Mouse (Mus musculus): ENCODE measurements at regions not wholly inside any gene's neighbourhood (a gene's known extent, or its start where the extent isn't known, plus 50 kb on each side); places are given as distances from the start of the nearest gene placed in this dataset.

DNA sequence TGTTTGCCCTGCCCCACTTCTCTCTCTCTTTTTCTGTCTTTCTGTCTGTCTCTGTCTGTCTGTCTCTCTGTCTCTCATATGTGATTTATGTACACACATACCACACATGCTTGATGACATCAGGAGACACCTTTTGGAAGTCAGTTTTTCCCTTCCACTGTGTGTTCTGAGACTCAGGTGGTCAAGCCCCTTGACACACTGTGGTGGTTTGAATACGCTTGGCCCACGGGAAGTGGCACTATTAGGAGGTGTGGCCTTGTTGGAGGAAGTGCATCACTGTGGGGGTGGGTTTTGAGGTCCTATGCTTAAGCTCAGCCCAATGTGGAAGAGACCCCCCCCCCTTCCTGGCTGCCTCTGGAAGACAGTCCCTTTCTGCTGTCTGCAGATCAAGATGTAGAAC, 66.1 kb upstream of the Prickle1 start:
- H3K27me3 ChIP-seq (ENCODE audit: insufficient read depth, low read length) = no peaks in the 10 kb centered on the region
- DNase-seq (ENCODE audit: low spot score) (no peak), ATAC-seq (replicated peaks; ENCODE audit: low FRiP score, low read depth) (no peak)
- H3K4me2 ChIP-seq (ENCODE audit: low read length) = no peak overlapping the region
- no peaks in the 10 kb centered on the region for H3K36me3 ChIP-seq (ENCODE audit: insufficient read depth, low read length)
- TF ChIP-seq CTCF (IDR thresholded peaks at IDR 0.05; ENCODE audit: low read depth) = no peak
- WGBS = 86% methylated on average over 2 of the region's 2 CpGs
- H3K4me1 ChIP-seq (replicated peaks; ENCODE audit: insufficient read depth, low read length) = no peaks in the 10 kb centered on the region
- no peaks in the 10 kb centered on the region for H3K9me3 ChIP-seq (replicated peaks; ENCODE audit: low read length)
- H3K4me3 ChIP-seq (replicated peaks; ENCODE audit: low read depth, low read length) = no peak overlapping the region
- H3K9ac ChIP-seq (ENCODE audit: low read depth, low read length) = no peak overlapping the region
- H3K27ac ChIP-seq = no peak overlapping the region

DNA sequence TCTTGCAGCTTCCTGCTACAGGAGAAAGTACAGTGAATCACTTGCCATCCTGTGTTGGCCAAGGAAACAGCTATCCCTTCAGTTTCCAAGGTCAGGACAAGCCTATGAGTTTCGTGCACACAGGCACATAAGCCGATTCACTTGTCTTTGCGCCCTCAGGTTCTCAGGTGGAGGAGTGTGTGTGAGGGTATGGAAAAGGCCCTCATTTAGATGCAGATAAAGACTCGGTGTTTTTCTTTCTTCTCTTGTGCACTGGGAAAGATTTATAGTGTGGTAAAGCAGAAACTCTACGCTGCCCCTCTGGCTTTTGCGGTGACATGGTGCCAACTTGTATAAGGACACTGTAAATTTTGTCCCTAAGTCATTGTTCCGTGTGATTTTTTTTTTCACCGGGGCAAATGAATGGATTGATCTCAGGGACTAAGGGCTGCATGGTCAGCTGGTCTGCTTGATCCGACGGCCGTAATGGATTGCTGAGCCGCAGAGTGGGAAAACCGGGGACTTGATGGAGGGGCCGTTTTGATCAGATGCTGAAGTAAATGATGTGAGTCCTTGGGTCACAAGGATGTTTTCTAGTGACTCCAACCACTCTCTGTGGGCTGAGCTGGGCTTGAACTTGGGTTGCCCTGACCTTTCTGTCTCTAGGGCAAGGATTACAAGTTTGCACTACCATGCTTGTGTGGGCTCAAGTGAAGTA, 65.4 kb upstream of the Prickle1 start:
- Histone ChIP-seq H3K9ac (ENCODE audit: low read depth, low read length) (no peak overlapping the region), H3K27me3 (ENCODE audit: insufficient read depth, low read length) (no peaks in the 10 kb centered on the region), H3K4me2 (ENCODE audit: low read length) (no peak overlapping the region), H3K4me3 (replicated peaks; ENCODE audit: low read depth, low read length) (no peak overlapping the region), H3K4me1 (replicated peaks; ENCODE audit: insufficient read depth, low read length) (0 out of 2 replicates have a peak, but pooled peaks cover 2% of the 10 kb centered on the region), H3K36me3 (ENCODE audit: insufficient read depth, low read length) (no peaks in the 10 kb centered on the region), H3K9me3 (replicated peaks; ENCODE audit: low read length) (no peaks in the 10 kb centered on the region), H3K27ac (no peak overlapping the region)
- WGBS = 37% methylated on average over 14 of the region's 14 CpGs
- ATAC-seq (replicated peaks; ENCODE audit: low FRiP score, low read depth) = no peak
- DNase-seq (ENCODE audit: low spot score) = peak; percentile 49
- no peak for TF ChIP-seq CTCF (IDR thresholded peaks at IDR 0.05; ENCODE audit: low read depth)

DNA sequence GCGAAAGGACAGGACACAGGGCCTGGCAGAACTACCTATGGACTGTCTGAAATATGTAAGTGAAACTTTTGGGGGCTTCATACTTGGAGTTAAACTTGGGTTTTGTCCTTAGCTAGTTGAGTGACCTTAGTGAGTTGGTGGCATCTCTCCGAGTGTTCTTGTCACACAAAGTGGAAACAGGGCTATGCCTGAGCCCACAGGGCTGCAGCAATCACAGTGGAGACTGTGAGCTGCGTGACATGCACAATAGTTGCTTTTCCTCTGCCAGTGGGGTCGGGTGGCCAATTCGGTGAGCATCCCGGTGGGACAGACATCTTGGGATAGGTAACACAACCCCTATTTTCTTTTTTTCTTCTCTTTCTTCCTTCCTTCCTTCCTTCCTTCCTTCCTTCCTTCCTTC, 61.5 kb upstream of the Prickle1 start:
- Histone ChIP-seq H3K9me3 (replicated peaks; ENCODE audit: low read length) (no peaks in the 10 kb centered on the region), H3K4me1 (replicated peaks; ENCODE audit: insufficient read depth, low read length) (0 out of 2 replicates have a peak, but pooled peaks cover 2% of the 10 kb centered on the region), H3K4me2 (ENCODE audit: low read length) (no peak overlapping the region), H3K9ac (ENCODE audit: low read depth, low read length) (no peak overlapping the region), H3K4me3 (replicated peaks; ENCODE audit: low read depth, low read length) (no peak overlapping the region), H3K36me3 (ENCODE audit: insufficient read depth, low read length) (no peaks in the 10 kb centered on the region), H3K27ac (no peak overlapping the region), H3K27me3 (ENCODE audit: insufficient read depth, low read length) (no peaks in the 10 kb centered on the region)
- DNase-seq (ENCODE audit: low spot score) = no peak
- no peak for TF ChIP-seq CTCF (IDR thresholded peaks at IDR 0.05; ENCODE audit: low read depth)
- WGBS = 90% methylated on average over 6 of the region's 6 CpGs
- no peak for ATAC-seq (replicated peaks; ENCODE audit: low FRiP score, low read depth)

DNA sequence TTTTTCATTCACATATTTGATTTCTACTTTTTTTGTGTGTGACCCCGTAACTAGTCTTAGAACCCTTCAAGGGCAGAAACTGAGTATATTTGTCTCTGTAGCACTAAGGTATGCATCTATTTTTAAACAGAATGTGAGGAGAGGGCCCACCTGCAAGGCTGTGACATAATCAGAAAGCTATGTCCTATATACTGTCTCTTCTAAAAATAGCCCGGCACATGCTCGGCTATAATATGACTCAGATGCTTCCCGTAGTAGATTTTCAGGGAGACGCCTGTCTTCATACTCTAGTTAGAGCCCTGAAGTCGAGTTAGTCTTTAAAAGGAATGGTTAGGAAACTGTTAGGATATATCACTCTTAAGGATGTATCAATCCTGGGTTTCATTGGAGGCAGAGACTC, 61.0 kb upstream of the Prickle1 start:
- no peaks in the 10 kb centered on the region for H3K27me3 ChIP-seq (ENCODE audit: insufficient read depth, low read length)
- no peak overlapping the region for H3K9ac ChIP-seq (ENCODE audit: low read depth, low read length)
- no peaks in the 10 kb centered on the region for H3K36me3 ChIP-seq (ENCODE audit: insufficient read depth, low read length)
- H3K4me2 ChIP-seq (ENCODE audit: low read length) = no peak overlapping the region
- H3K9me3 ChIP-seq (replicated peaks; ENCODE audit: low read length) = no peaks in the 10 kb centered on the region
- no peak overlapping the region for H3K27ac ChIP-seq
- TF ChIP-seq CTCF (IDR thresholded peaks at IDR 0.05; ENCODE audit: low read depth) = no peak
- WGBS = 55% methylated on average over 6 of the region's 6 CpGs
- DNase-seq (ENCODE audit: low spot score) (peak; percentile 32), ATAC-seq (replicated peaks; ENCODE audit: low FRiP score, low read depth) (no peak)
- 0 out of 2 replicates have a peak, but pooled peaks cover 2% of the 10 kb centered on the region for H3K4me1 ChIP-seq (replicated peaks; ENCODE audit: insufficient read depth, low read length)
- H3K4me3 ChIP-seq (replicated peaks; ENCODE audit: low read depth, low read length) = no peak overlapping the region

DNA sequence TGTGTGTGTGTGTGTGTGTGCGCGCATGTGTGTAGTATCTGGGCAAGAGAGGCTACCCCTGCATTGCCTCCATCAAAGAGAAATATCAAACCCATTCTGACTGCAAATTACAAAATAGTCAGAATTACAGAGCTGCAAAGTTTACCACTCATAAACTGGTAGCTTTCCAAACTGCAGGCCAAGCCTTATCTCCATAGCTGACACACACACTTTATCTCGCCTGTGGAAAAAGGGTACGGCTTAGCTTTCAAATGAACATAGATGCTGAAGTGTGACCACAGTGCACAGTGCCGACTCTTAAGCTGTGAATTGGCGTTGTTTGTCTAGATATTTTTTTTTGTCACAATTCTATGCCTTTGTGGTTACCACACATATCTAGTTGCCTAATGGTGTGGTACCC, 60.1 kb upstream of the Prickle1 start:
- Histone ChIP-seq H3K4me2 (ENCODE audit: low read length) (no peak overlapping the region), H3K9me3 (replicated peaks; ENCODE audit: low read length) (no peaks in the 10 kb centered on the region), H3K27ac (no peak overlapping the region), H3K4me3 (replicated peaks; ENCODE audit: low read depth, low read length) (no peak overlapping the region), H3K36me3 (ENCODE audit: insufficient read depth, low read length) (no peaks in the 10 kb centered on the region), H3K9ac (ENCODE audit: low read depth, low read length) (no peak overlapping the region), H3K4me1 (replicated peaks; ENCODE audit: insufficient read depth, low read length) (0 out of 2 replicates have a peak, but pooled peaks cover 2% of the 10 kb centered on the region), H3K27me3 (ENCODE audit: insufficient read depth, low read length) (no peaks in the 10 kb centered on the region)
- no peak for DNase-seq (ENCODE audit: low spot score)
- ATAC-seq (replicated peaks; ENCODE audit: low FRiP score, low read depth) = no peak
- TF ChIP-seq CTCF (IDR thresholded peaks at IDR 0.05; ENCODE audit: low read depth) = no peak
- 83% methylated on average over 6 of the region's 6 CpGs for WGBS

DNA sequence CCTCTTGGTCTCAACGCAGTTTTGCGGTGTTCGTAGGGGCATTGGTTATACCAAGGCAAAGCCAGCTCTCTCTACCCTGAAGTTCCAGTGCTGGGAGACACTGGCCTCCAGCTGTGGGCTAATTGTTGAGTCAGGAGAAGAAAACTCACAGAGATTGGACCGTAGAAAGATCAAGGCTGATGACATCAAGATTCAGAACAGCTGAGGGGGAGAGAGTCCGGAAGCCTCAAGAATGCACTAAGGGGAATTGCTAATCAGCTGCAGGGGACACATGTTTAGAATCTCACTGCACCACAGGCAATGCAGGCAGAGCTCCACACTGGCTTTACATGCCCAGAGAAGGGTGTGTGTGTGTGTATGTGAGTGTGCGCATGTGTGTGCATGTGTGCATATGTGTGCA, 59.6 kb upstream of the Prickle1 start:
- no peak overlapping the region for H3K9ac ChIP-seq (ENCODE audit: low read depth, low read length)
- TF ChIP-seq CTCF (IDR thresholded peaks at IDR 0.05; ENCODE audit: low read depth) = no peak
- 0 out of 2 replicates have a peak, but pooled peaks cover 2% of the 10 kb centered on the region for H3K4me1 ChIP-seq (replicated peaks; ENCODE audit: insufficient read depth, low read length)
- H3K36me3 ChIP-seq (ENCODE audit: insufficient read depth, low read length) = no peaks in the 10 kb centered on the region
- H3K4me3 ChIP-seq (replicated peaks; ENCODE audit: low read depth, low read length) = no peak overlapping the region
- WGBS = 93% methylated on average over 6 of the region's 6 CpGs
- no peak for DNase-seq (ENCODE audit: low spot score)
- H3K27ac ChIP-seq = no peak overlapping the region
- no peak overlapping the region for H3K4me2 ChIP-seq (ENCODE audit: low read length)
- no peak for ATAC-seq (replicated peaks; ENCODE audit: low FRiP score, low read depth)
- no peaks in the 10 kb centered on the region for H3K9me3 ChIP-seq (replicated peaks; ENCODE audit: low read length)
- H3K27me3 ChIP-seq (ENCODE audit: insufficient read depth, low read length) = no peaks in the 10 kb centered on the region

DNA sequence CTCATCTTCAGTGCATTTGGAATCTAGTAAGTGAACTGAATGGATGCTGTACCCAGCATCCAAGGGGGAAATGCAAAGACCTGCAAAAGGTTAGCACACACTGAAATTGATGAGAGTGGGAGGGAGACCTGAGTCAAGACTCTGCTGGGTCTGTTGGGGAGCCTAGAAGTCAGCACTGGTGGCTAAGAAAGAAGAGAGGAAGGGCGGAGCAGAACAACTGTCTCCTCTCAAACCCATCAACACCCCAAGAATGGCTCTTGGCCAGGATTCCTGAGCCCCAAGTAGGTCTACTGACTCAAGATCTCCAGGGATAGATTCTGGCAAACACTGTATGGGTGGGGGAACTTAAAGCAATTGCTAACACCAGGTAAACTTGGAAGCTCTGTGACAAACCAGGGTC, 57.7 kb upstream of the Prickle1 start:
- Histone ChIP-seq H3K27me3 (ENCODE audit: insufficient read depth, low read length) (no peaks in the 10 kb centered on the region), H3K36me3 (ENCODE audit: insufficient read depth, low read length) (no peaks in the 10 kb centered on the region), H3K9ac (ENCODE audit: low read depth, low read length) (no peak overlapping the region), H3K4me1 (replicated peaks; ENCODE audit: insufficient read depth, low read length) (0 out of 2 replicates have a peak, but pooled peaks cover 2% of the 10 kb centered on the region), H3K9me3 (replicated peaks; ENCODE audit: low read length) (no peaks in the 10 kb centered on the region), H3K27ac (no peak overlapping the region), H3K4me2 (ENCODE audit: low read length) (no peak overlapping the region), H3K4me3 (replicated peaks; ENCODE audit: low read depth, low read length) (no peak overlapping the region)
- ATAC-seq (replicated peaks; ENCODE audit: low FRiP score, low read depth) (no peak), DNase-seq (ENCODE audit: low spot score) (no peak)
- WGBS = 90% methylated on average over 1 of the region's 1 CpGs
- TF ChIP-seq CTCF (IDR thresholded peaks at IDR 0.05; ENCODE audit: low read depth) = no peak

All from kidney, postnatal 0 days (tissue).